Mouse (Mus musculus) mature B cell (primary cell): ENCODE results near the gene Hspg2.

Experiments used
- in situ Hi-C: fragments of 300-500 bp; cut with MboI; formaldehyde crosslinking; loops from 2 replicates; pipeline ENCODE4 v1.14.3; 2019

Hspg2 gene

DNA sequence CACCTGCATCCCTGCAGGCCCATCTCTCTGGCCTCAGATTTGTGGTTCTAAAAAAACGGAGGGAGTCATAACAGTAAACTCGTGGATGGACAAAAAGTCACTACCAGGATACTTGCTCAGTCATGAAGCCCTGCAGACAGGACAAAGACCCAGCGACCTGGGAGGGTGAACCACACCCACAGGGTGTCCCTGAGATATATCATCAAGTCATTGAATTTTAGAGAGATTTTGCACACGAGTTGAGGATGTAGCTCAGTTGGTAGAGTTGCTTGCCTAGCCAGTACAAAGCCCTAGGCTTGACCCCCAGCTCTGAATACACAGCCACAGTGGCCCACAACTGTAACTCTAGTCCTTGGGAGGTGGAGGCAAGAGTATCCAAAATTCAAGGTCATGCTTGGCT lies 7.4 kb upstream of the Hspg2 start:
- in situ Hi-C loops = no loop called here

- in situ Hi-C loops = no loop called here
Measured at GRCm38 (mm10) chr4:137461981-137462690, 6.4 kb upstream of the Hspg2 start.

GRCm38 (mm10) chr4:137465125-137465787 lies 3.3 kb upstream of the Hspg2 start:
- in situ Hi-C loops = no loop called here

- in situ Hi-C loops = no loop called here
Measured at GRCm38 (mm10) chr4:137466991-137467390, 1.6 kb upstream of the Hspg2 start.

GRCm38 (mm10) chr4:137467525-137467924 lies 1.0 kb upstream of the Hspg2 start:
- in situ Hi-C loops = no loop called here

DNA sequence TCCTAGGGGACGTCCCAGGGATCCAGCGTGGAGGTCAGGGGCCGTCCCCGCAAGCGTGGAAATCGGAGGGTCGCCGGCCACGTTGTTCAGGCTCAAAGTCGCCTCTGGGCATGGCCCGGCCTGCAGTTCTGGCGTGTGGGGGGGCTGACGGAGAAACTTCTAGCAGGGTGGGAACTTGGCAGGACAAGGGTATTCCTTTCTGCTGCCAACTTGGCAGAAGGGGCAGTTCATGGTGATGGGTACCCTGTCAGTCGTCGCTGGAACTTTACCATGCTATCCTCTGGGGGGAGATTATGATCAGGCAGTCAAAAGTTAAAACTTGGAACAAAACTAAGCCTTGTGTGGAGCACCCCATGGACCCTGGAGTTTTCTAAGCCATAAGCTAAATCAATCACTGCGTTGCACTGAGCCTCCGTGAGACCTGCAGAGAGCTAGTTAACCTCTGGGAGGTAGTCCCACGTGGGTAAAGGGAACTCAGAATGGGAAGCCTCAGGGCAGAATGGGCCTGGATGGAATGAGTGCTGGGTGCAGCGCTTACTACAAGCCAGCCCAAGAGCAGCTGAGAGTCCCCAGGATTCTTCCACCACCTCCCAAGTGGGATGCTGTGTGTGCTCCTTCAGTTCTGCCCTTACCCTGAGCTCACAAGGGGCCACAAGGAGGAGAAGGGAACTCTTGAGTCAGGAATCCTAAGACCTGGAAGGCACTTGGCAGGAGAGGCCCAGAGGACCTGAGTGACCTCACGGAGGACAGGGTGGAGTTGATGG lies 694 bp downstream of the Hspg2 start:
- in situ Hi-C loops = no loop called here

DNA sequence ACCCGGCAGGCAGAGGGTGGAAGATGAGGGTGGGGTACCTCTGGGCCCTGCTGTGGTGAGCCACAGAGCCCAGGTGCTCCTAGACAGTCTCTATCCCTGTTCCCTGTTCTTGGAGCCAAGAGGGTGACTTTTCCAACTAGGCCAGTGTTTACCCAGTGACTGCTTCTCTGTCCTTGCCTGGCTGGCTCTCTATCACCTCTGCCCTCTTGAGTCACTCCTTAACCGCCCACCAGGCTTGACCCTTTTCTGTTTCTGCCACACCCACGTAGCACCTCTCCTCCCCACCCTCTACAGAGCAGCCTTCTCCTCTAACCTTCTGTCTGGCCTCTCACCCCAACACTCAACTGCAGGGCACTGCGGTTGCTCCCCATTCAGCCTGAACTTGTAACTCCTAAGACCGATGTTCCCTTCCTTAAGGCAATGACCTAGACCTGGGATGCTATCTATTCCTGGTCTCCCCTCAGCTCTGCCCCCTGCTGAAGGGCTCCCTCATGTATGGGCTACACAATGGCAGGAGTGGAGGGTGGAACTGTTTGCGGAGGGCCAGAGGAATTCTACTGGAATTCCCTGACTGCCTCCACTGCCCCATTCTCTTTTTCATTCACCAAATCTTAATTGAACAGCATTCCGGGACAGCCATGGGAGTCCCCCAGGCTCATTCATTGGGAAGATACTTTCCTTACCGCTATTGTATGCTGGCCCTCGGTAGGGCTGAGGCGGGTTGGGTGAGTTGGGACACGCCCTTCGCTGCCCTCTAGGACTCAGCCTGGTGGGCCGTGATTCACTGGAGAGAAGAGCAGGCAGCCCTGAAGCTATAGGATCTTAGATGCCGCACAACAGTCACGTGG lies 1.5 kb downstream of the Hspg2 start:
- in situ Hi-C loops = no loop called here

DNA sequence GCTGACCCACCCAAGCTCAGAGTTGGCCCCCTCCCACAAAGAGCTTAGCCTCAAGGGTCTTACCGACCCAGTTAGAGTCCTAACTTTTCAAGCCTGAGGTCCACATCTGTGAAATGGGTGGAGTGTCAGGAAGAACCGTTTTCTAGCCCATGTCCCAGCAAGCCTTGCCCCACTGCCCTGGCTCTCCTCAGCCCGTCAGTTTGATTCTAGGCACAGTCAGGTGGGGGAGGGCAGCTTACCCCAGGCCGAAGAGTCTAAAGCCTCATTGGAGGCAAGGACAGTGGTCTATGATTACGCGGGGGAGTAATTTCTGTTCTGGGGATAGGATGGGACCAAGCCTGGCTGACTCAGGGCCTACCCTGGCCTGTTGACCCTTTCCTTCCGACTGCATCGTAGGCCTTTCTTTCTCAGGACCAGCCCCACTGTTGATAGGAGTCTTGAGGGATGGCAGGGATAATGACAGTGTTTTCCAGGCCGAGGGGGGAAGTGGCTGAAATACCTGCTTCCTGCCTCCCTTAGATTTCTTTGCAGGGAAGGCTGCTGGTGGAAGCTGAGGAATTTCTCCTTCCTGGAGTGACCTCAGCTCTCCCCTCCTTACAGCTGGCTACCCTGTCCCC lies 2.2 kb downstream of the Hspg2 start:
- in situ Hi-C loops = no loop called here

GRCm38 (mm10) chr4:137471326-137471725 lies 2.8 kb downstream of the Hspg2 start:
- in situ Hi-C loops = no loop called here

GRCm38 (mm10) chr4:137473240-137473639 lies 4.7 kb downstream of the Hspg2 start:
- in situ Hi-C loops = no loop called here

GRCm38 (mm10) chr4:137473701-137474388 lies 5.3 kb downstream of the Hspg2 start:
- in situ Hi-C loops = no loop called here

DNA sequence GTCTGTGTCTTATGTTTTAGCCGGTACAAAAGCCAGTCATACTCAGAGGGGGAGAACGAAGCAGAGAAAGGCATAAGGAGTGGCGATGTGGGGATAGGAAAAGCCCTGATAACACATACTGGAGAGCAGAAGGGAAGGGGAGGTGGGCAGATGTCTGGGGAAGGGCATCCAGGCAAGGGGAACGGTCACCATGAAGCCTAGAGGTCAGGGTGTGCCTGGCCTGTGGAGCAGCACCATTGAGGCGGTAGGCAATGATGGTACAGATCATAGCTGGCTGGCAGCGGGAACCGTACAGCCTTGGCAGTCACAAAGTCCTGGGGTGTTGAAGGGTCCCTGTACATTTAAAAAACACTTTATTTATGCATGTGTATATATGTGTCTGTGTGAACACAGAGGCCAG lies 6.1 kb downstream of the Hspg2 start:
- in situ Hi-C loops = no loop called here

GRCm38 (mm10) chr4:137475271-137476050 lies 6.9 kb downstream of the Hspg2 start:
- in situ Hi-C loops = no loop called here

DNA sequence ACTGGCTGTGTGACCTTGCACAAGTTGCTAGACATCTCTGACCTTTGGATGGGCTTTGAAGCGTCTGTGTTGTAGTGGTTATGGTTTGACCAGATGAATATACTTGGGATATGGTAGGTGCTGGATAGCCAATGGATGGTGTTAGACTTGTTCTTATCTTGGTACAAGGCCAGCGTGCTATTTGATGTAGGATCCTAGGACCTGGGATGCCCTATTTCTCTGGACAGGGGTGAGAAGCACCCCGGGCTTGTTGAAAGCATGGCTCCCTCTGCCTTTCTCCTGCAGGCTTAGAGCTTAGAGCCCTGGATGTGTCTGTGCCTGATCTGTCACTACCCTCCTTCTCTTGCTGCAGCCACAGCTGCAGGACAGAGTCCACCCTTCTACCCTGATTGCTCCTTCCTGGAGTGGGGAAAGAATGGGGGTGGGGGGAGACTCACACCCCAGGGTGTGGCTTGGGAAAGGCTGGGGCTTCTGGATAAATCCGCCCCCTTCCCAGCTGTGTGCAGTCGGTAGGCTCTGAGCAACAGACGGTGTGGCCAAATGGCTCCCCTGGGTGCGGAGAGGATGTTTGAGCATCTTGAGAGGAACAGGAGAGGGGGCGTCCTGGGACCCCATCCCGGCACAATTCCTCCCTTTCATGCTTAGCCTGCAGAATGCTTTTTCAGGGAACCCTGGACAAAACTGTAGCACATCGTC lies 7.6 kb downstream of the Hspg2 start:
- in situ Hi-C loops = no loop called here

DNA sequence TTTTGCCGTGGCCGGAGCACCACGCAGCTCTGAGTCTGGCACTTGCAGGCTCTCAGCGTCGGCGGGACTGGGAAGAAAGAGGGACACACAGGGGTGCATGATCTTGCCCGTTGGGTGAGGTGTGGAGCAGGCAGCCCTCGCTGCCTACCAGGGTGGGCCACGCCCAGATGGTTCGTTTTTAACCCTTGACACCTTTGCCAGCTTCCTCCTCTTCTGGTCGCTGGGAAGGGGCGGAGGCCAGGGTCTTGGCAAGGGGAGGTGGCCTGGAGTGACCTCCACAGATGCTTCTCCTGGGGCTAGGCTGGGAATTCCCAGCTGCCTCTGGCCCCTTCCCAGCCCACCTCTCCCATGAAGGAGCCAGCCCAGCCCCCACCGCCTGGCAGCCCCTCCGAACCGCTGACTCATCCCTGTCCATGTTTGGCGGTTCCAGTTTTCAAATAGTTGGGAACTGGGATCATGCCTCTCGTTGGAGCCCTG lies 8.2 kb downstream of the Hspg2 start:
- in situ Hi-C loops = no loop called here

GRCm38 (mm10) chr4:137477611-137478010 lies 9.0 kb downstream of the Hspg2 start:
- in situ Hi-C loops = no loop called here

DNA sequence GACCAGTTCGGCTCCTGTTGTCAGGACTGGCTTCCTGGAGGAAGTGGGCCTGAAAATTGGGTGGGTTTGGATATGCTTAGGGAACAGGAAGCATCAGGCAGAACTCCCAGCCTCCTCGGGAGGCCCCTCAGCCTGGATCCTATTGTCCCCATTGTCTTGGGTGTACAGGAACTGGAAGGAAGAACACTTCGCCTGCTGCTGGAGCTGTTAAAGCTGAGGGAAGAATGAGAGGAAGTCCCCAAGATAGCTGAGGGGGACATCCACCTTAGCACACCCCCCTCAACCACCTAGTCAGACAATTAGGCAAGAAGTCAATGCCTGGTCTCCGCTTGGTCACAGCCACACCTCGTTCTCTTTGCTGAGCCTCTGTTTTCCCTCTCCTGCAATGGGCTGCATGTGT lies 9.7 kb downstream of the Hspg2 start:
- in situ Hi-C loops = no loop called here

DNA sequence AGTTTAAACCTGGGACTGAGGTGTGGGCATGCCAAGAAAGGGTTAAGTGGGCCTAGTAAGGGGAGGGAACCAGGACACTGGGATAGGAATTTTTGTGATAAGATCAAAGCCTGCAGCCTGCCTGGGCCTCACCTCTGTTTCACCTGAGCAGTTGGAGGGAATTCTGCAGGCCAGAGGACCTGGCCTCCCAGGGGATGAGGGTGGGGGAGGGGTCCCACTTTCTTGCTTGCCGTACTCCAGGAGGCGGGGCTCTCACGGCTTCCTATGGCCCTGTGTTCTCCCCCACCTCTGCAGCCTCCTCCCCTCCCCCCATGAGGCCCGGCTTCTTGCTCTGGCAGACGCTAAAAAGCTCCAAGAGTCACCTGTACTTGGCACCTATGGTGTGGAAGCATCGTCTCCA lies 11.2 kb downstream of the Hspg2 start:
- in situ Hi-C loops = no loop called here

- in situ Hi-C loops = no loop called here
Measured at GRCm38 (mm10) chr4:137480191-137480992, 11.8 kb downstream of the Hspg2 start.
